Mouse (Mus musculus): ENCODE results near the gene Arhgef10l.

GRCm38 (mm10) chr4:140504921-140505607, 160.7 kb downstream of the Arhgef10l start:
- no peak for TF ChIP-seq KAT2A (conservative IDR thresholded peaks at IDR 0.05; ENCODE audit: low read depth, low read length)
- TF ChIP-seq POLR2A (IDR thresholded peaks at IDR 0.05; ENCODE audit: control insufficient read depth in 1 of 2, insufficient read depth in 1 of 2, low read depth in 1 of 2, low read length in 2 of 2, poor library complexity in 1 of 2), result no peak
- no peak for TF ChIP-seq GATA1 (IDR thresholded peaks at IDR 0.05; ENCODE audit: low read depth, low read length)
- no peak for TF ChIP-seq CHD1 (IDR thresholded peaks at IDR 0.05; ENCODE audit: low read depth, low read length)
